Mouse (Mus musculus): ENCODE measurements around the gene Igflr1. TPM values are rescaled to one million over a fixed set of nuclear protein-coding genes. Genes with fewer than 3 reads are reported as not detected.

Gene Igflr1
- polyA plus RNA-seq, 1 experiment from 2014 or later, result 1.3 TPM

DNA sequence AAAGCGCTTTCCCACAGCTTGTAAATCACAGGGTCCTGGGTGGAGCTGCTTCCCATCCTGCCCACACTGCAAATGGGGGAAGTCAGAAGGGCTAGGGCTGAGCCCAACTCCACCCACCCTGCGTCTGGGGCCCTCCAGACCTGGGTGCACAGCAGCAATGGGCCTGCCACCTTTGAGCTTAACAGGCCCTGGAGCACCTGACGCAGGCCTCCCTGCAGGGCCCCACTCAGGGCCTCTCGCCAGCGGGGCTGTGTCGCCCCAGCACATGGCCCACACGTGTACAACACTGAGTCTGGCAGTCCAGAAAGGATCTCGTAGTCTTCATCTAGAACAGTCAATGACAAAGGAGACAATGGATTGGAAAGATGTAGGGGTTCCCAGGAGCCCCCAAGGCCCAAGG is 14.7 kb downstream of the Igflr1 start:
- no peak overlapping the region for H3K4me2 ChIP-seq (replicated peaks; ENCODE audit: low read depth)
- 92% methylated on average over 8 of the region's 8 CpGs for WGBS
- no peak overlapping the region for H3K4me3 ChIP-seq (ENCODE audit: low read depth, low read length)
- TF ChIP-seq CTCF (IDR thresholded peaks at IDR 0.05; ENCODE audit: low read depth) (no peak), EP300 (optimal IDR thresholded peaks at IDR 0.05) (no peak)
- no peaks in the 10 kb centered on the region for H3K4me1 ChIP-seq (replicated peaks; ENCODE audit: control insufficient read depth, insufficient read depth)
- H3K27me3 ChIP-seq (ENCODE audit: control insufficient read depth, insufficient read depth, low read length), result no peaks in the 10 kb centered on the region
- no peaks in the 10 kb centered on the region for H3K9me3 ChIP-seq (ENCODE audit: control insufficient read depth, low read length)
- H3K9ac ChIP-seq (ENCODE audit: low read length), result no peak overlapping the region
- DNase-seq (ENCODE audit: low spot score), result no peak
- H3K36me3 ChIP-seq (ENCODE audit: control insufficient read depth, insufficient read depth, low read length), result peaks cover 81% of the 10 kb centered on the region
- H3K27ac ChIP-seq (replicated peaks), result no peak overlapping the region
- ATAC-seq (ENCODE audit: low FRiP score, low TSS enrichment), result no peak

- peaks cover 73% of the 10 kb centered on the region for H3K36me3 ChIP-seq (ENCODE audit: control insufficient read depth, insufficient read depth, low read length)
- no peak overlapping the region for H3K4me2 ChIP-seq (replicated peaks; ENCODE audit: low read depth)
- no peaks in the 10 kb centered on the region for H3K9me3 ChIP-seq (ENCODE audit: control insufficient read depth, low read length)
- 92% methylated on average over 16 of the region's 16 CpGs for WGBS
- H3K27ac ChIP-seq (replicated peaks), result no peak overlapping the region
- DNase-seq (ENCODE audit: low spot score) (no peak), ATAC-seq (ENCODE audit: low FRiP score, low TSS enrichment) (no peak)
- no peak for TF ChIP-seq CTCF (IDR thresholded peaks at IDR 0.05; ENCODE audit: low read depth)
- TF ChIP-seq EP300 (optimal IDR thresholded peaks at IDR 0.05), result no peak
- no peak overlapping the region for H3K9ac ChIP-seq (ENCODE audit: low read length)
- H3K27me3 ChIP-seq (ENCODE audit: control insufficient read depth, insufficient read depth, low read length), result no peaks in the 10 kb centered on the region
- no peaks in the 10 kb centered on the region for H3K4me1 ChIP-seq (replicated peaks; ENCODE audit: control insufficient read depth, insufficient read depth)
- H3K4me3 ChIP-seq (ENCODE audit: low read depth, low read length), result no peak overlapping the region
Observed at GRCm38 (mm10) chr7:30581547-30581946, 16.3 kb downstream of the Igflr1 start.

- ATAC-seq (ENCODE audit: low FRiP score, low TSS enrichment) (no peak), DNase-seq (ENCODE audit: low spot score) (no peak)
- 0 out of 2 replicates have a peak, but pooled peaks cover 3% of the 10 kb centered on the region for H3K4me1 ChIP-seq (replicated peaks; ENCODE audit: control insufficient read depth, insufficient read depth)
- H3K27me3 ChIP-seq (ENCODE audit: control insufficient read depth, insufficient read depth, low read length), result no peaks in the 10 kb centered on the region
- H3K27ac ChIP-seq (replicated peaks), result no peak overlapping the region
- H3K9ac ChIP-seq (ENCODE audit: low read length), result no peak overlapping the region
- no peak for TF ChIP-seq EP300 (optimal IDR thresholded peaks at IDR 0.05)
- TF ChIP-seq CTCF (IDR thresholded peaks at IDR 0.05; ENCODE audit: low read depth), result no peak
- H3K36me3 ChIP-seq (ENCODE audit: control insufficient read depth, insufficient read depth, low read length), result peaks cover 52% of the 10 kb centered on the region
- WGBS, result 93% methylated on average over 10 of the region's 10 CpGs
- no peaks in the 10 kb centered on the region for H3K9me3 ChIP-seq (ENCODE audit: control insufficient read depth, low read length)
- H3K4me3 ChIP-seq (ENCODE audit: low read depth, low read length), result no peak overlapping the region
- H3K4me2 ChIP-seq (replicated peaks; ENCODE audit: low read depth), result no peak overlapping the region
Observed at GRCm38 (mm10) chr7:30584339-30584738, 19.1 kb downstream of the Igflr1 start.

DNA sequence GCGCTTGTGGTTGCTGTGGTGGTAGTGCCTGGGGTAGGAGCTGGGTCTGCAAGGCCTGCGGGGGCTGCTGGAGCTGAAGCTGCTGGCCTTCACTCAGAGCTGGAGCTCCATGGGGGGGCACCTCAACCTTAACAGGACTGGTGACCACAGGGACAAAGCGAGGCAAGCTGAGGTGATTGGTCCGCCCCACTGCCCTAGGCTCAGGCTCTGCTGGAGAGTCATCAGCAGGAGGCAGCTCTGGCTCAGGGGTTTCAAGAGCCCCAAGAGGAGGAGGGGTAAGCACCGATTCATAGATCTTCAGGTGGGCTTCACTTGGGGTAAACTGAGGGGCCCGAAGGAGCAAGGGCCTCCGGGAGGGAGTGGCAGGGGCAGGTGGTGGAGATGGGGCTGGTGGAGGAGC is 19.9 kb downstream of the Igflr1 start:
- Histone ChIP-seq H3K9me3 (ENCODE audit: control insufficient read depth, low read length) (no peaks in the 10 kb centered on the region), H3K27ac (replicated peaks) (no peak overlapping the region), H3K4me1 (replicated peaks; ENCODE audit: control insufficient read depth, insufficient read depth) (peaks cover 3% of the 10 kb centered on the region; the same call in 1 of the 2 replicates), H3K27me3 (ENCODE audit: control insufficient read depth, insufficient read depth, low read length) (no peaks in the 10 kb centered on the region), H3K4me2 (replicated peaks; ENCODE audit: low read depth) (no peak overlapping the region), H3K36me3 (ENCODE audit: control insufficient read depth, insufficient read depth, low read length) (peaks cover 43% of the 10 kb centered on the region), H3K9ac (ENCODE audit: low read length) (no peak overlapping the region), H3K4me3 (ENCODE audit: low read depth, low read length) (no peak overlapping the region)
- TF ChIP-seq EP300 (optimal IDR thresholded peaks at IDR 0.05), result no peak
- no peak for TF ChIP-seq CTCF (IDR thresholded peaks at IDR 0.05; ENCODE audit: low read depth)
- 99% methylated on average over 7 of the region's 7 CpGs for WGBS
- ATAC-seq (ENCODE audit: low FRiP score, low TSS enrichment) (no peak), DNase-seq (ENCODE audit: low spot score) (no peak)

DNA sequence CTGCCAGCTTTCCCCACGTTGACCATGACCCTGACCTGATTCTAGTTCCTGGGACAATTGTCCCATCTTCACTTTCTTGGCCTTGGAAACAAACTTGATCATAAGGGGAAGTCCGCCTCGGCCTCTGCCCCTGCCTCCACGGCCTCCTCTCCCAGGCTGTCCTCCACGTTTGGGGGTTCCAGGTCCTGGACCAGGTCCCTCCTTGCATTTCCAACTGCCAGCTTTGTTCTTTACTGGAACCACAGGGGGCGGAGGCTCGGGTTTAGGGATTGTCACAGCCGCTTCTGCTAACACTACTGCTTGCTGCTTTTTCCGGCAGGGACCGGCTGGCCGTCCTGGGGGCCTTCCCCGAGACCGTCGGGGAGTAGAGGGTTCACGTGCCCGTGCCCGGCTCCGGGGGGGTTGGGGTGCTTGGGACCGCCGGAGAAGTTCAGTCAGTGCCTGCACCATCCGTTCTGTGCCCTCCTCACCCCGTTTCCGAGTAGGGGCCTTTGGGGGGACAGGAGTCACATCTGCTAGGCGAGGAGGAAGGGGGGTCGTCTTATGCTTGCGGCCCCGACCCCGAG is 21.3 kb downstream of the Igflr1 start:
- TF ChIP-seq CTCF (IDR thresholded peaks at IDR 0.05; ENCODE audit: low read depth) (no peak), EP300 (optimal IDR thresholded peaks at IDR 0.05) (no peak)
- no peak overlapping the region for H3K4me2 ChIP-seq (replicated peaks; ENCODE audit: low read depth)
- 88% methylated on average over 28 of the region's 28 CpGs for WGBS
- H3K9ac ChIP-seq (ENCODE audit: low read length), result peak overlapping the region; percentile 98
- no peaks in the 10 kb centered on the region for H3K27me3 ChIP-seq (ENCODE audit: control insufficient read depth, insufficient read depth, low read length)
- no peak overlapping the region for H3K27ac ChIP-seq (replicated peaks)
- no peaks in the 10 kb centered on the region for H3K9me3 ChIP-seq (ENCODE audit: control insufficient read depth, low read length)
- peaks cover 3% of the 10 kb centered on the region; the same call in 1 of the 2 replicates for H3K4me1 ChIP-seq (replicated peaks; ENCODE audit: control insufficient read depth, insufficient read depth)
- DNase-seq (ENCODE audit: low spot score) (no peak), ATAC-seq (ENCODE audit: low FRiP score, low TSS enrichment) (no peak)
- no peak overlapping the region for H3K4me3 ChIP-seq (ENCODE audit: low read depth, low read length)
- H3K36me3 ChIP-seq (ENCODE audit: control insufficient read depth, insufficient read depth, low read length), result peaks cover 33% of the 10 kb centered on the region

- Histone ChIP-seq H3K36me3 (ENCODE audit: control insufficient read depth, insufficient read depth, low read length) (peaks cover 20% of the 10 kb centered on the region), H3K27ac (replicated peaks) (peak overlapping the region; percentile 93), H3K4me2 (replicated peaks; ENCODE audit: low read depth) (peak overlapping the region; percentile 90), H3K27me3 (ENCODE audit: control insufficient read depth, insufficient read depth, low read length) (no peaks in the 10 kb centered on the region), H3K4me3 (ENCODE audit: low read depth, low read length) (peak overlapping the region; percentile 94), H3K9me3 (ENCODE audit: control insufficient read depth, low read length) (no peaks in the 10 kb centered on the region), H3K9ac (ENCODE audit: low read length) (peak overlapping the region; percentile 98), H3K4me1 (replicated peaks; ENCODE audit: control insufficient read depth, insufficient read depth) (peaks cover 3% of the 10 kb centered on the region; the same call in 1 of the 2 replicates)
- DNase-seq (ENCODE audit: low spot score), result peak; percentile 65
- ATAC-seq (ENCODE audit: low FRiP score, low TSS enrichment), result peak; percentile 10
- TF ChIP-seq EP300 (optimal IDR thresholded peaks at IDR 0.05) (no peak), CTCF (IDR thresholded peaks at IDR 0.05; ENCODE audit: low read depth) (no peak)
- WGBS, result under 1% methylated on average over 51 of the region's 67 CpGs
Observed at GRCm38 (mm10) chr7:30587842-30588667, 22.8 kb downstream of the Igflr1 start.

All from stomach, postnatal 0 days (tissue).